Mouse (Mus musculus): Measurements from ENCODE around the gene Grasp. TPM values are rescaled to one million over a fixed set of nuclear protein-coding genes. Genes with fewer than 3 reads are reported as not detected.

Gene Grasp
- polyA plus RNA-seq, 1 experiment from 2014 or later: 0.44 TPM

- Histone ChIP-seq H3K9me3 (replicated peaks) (no peaks in the 10 kb centered on the region), H3K9ac (no peak overlapping the region), H3K4me3 (replicated peaks) (no peak overlapping the region), H3K36me3 (peaks cover 18% of the 10 kb centered on the region), H3K4me2 (no peak overlapping the region), H3K27me3 (no peaks in the 10 kb centered on the region), H3K27ac (no peak overlapping the region), H3K4me1 (replicated peaks) (no peaks in the 10 kb centered on the region)
- DNase-seq: no peak
- WGBS (ENCODE audit: insufficient replicate concordance): 81% methylated on average over 14 of the region's 14 CpGs
- ATAC-seq (ENCODE audit: low read depth): 0 out of 2 replicates have a peak, but pooled peaks have one; percentile 15
Measured at GRCm38 (mm10) chr15:101210998-101211613, 12.9 kb upstream of the Grasp start.

GRCm38 (mm10) chr15:101212435-101212834 lies 11.6 kb upstream of the Grasp start:
- no peak for ATAC-seq (ENCODE audit: low read depth)
- no peak overlapping the region for H3K27ac ChIP-seq
- H3K27me3 ChIP-seq: no peaks in the 10 kb centered on the region
- WGBS (ENCODE audit: insufficient replicate concordance): 72% methylated on average over 14 of the region's 14 CpGs
- no peak overlapping the region for H3K9ac ChIP-seq
- no peaks in the 10 kb centered on the region for H3K9me3 ChIP-seq (replicated peaks)
- no peaks in the 10 kb centered on the region for H3K4me1 ChIP-seq (replicated peaks)
- H3K36me3 ChIP-seq: peaks cover 18% of the 10 kb centered on the region
- H3K4me2 ChIP-seq: no peak overlapping the region
- H3K4me3 ChIP-seq (replicated peaks): no peak overlapping the region
- DNase-seq: no peak

GRCm38 (mm10) chr15:101215136-101215535 lies 8.9 kb upstream of the Grasp start:
- H3K9me3 ChIP-seq (replicated peaks): no peaks in the 10 kb centered on the region
- H3K36me3 ChIP-seq: peaks cover 14% of the 10 kb centered on the region
- no peak overlapping the region for H3K9ac ChIP-seq
- H3K27me3 ChIP-seq: no peaks in the 10 kb centered on the region
- H3K4me1 ChIP-seq (replicated peaks): no peaks in the 10 kb centered on the region
- DNase-seq (no peak), ATAC-seq (ENCODE audit: low read depth) (no peak)
- 55% methylated on average over 2 of the region's 2 CpGs for WGBS (ENCODE audit: insufficient replicate concordance)
- H3K27ac ChIP-seq: no peak overlapping the region
- H3K4me2 ChIP-seq: no peak overlapping the region
- H3K4me3 ChIP-seq (replicated peaks): no peak overlapping the region

GRCm38 (mm10) chr15:101216036-101216435 lies 8.0 kb upstream of the Grasp start:
- Histone ChIP-seq H3K4me1 (replicated peaks) (no peaks in the 10 kb centered on the region), H3K36me3 (peaks cover 7% of the 10 kb centered on the region), H3K27ac (no peak overlapping the region), H3K27me3 (no peaks in the 10 kb centered on the region), H3K9me3 (replicated peaks) (no peaks in the 10 kb centered on the region), H3K4me3 (replicated peaks) (no peak overlapping the region), H3K4me2 (no peak overlapping the region), H3K9ac (no peak overlapping the region)
- DNase-seq (no peak), ATAC-seq (ENCODE audit: low read depth) (no peak)
- WGBS (ENCODE audit: insufficient replicate concordance): 61% methylated on average over 4 of the region's 4 CpGs

GRCm38 (mm10) chr15:101220905-101221297 lies 3.1 kb upstream of the Grasp start:
- WGBS (ENCODE audit: insufficient replicate concordance): 33% methylated on average over 8 of the region's 8 CpGs
- peaks cover 22% of the 10 kb centered on the region for H3K4me1 ChIP-seq (replicated peaks)
- H3K27me3 ChIP-seq: peaks cover 48% of the 10 kb centered on the region
- H3K36me3 ChIP-seq: no peaks in the 10 kb centered on the region
- no peak overlapping the region for H3K27ac ChIP-seq
- no peak overlapping the region for H3K9ac ChIP-seq
- no peak overlapping the region for H3K4me3 ChIP-seq (replicated peaks)
- ATAC-seq (ENCODE audit: low read depth): no peak
- no peaks in the 10 kb centered on the region for H3K9me3 ChIP-seq (replicated peaks)
- no peak overlapping the region for H3K4me2 ChIP-seq
- no peak for DNase-seq

- Histone ChIP-seq H3K4me1 (replicated peaks) (peaks cover 22% of the 10 kb centered on the region), H3K27ac (no peak overlapping the region), H3K36me3 (no peaks in the 10 kb centered on the region), H3K27me3 (peaks cover 54% of the 10 kb centered on the region), H3K4me3 (replicated peaks) (peak overlapping the region; percentile 21), H3K9me3 (replicated peaks) (no peaks in the 10 kb centered on the region), H3K9ac (no peak overlapping the region), H3K4me2 (peak overlapping the region; percentile 45)
- ATAC-seq (ENCODE audit: low read depth) (peak; percentile 40; the same call in 1 of the 2 replicates), DNase-seq (peak; percentile 57)
- WGBS (ENCODE audit: insufficient replicate concordance): 8% methylated on average over 14 of the region's 14 CpGs
Measured at GRCm38 (mm10) chr15:101221298-101222104, 2.5 kb upstream of the Grasp start.

- Histone ChIP-seq H3K27me3 (peaks cover 64% of the 10 kb centered on the region), H3K4me3 (replicated peaks) (no peak overlapping the region), H3K4me1 (replicated peaks) (peaks cover 25% of the 10 kb centered on the region), H3K4me2 (no peak overlapping the region), H3K27ac (no peak overlapping the region), H3K9me3 (replicated peaks) (no peaks in the 10 kb centered on the region), H3K36me3 (no peaks in the 10 kb centered on the region), H3K9ac (no peak overlapping the region)
- no peak for DNase-seq
- ATAC-seq (ENCODE audit: low read depth): no peak
- 26% methylated on average over 13 of the region's 13 CpGs for WGBS (ENCODE audit: insufficient replicate concordance)
Measured at GRCm38 (mm10) chr15:101222897-101223482, 998 bp upstream of the Grasp start.

GRCm38 (mm10) chr15:101223596-101223995 lies 392 bp upstream of the Grasp start:
- Histone ChIP-seq H3K4me3 (replicated peaks) (peak overlapping the region; percentile 62), H3K4me1 (replicated peaks) (peaks cover 25% of the 10 kb centered on the region), H3K4me2 (peak overlapping the region; percentile 76), H3K27ac (no peak overlapping the region), H3K27me3 (peaks cover 64% of the 10 kb centered on the region), H3K9me3 (replicated peaks) (no peaks in the 10 kb centered on the region), H3K9ac (no peak overlapping the region), H3K36me3 (no peaks in the 10 kb centered on the region)
- ATAC-seq (ENCODE audit: low read depth) (no peak), DNase-seq (no peak)
- 5% methylated on average over 5 of the region's 5 CpGs for WGBS (ENCODE audit: insufficient replicate concordance)

- Histone ChIP-seq H3K4me1 (replicated peaks) (peaks cover 28% of the 10 kb centered on the region), H3K9me3 (replicated peaks) (no peaks in the 10 kb centered on the region), H3K27ac (no peak overlapping the region), H3K4me3 (replicated peaks) (peak overlapping the region; percentile 62), H3K36me3 (no peaks in the 10 kb centered on the region), H3K27me3 (peaks cover 64% of the 10 kb centered on the region), H3K4me2 (peak overlapping the region; percentile 76), H3K9ac (peak overlapping the region; percentile 59; the same call in 1 of the 2 replicates)
- WGBS (ENCODE audit: insufficient replicate concordance): 7% methylated on average over 14 of the region's 14 CpGs
- ATAC-seq (ENCODE audit: low read depth) (no peak), DNase-seq (no peak)
Measured at GRCm38 (mm10) chr15:101224977-101225376, 989 bp downstream of the Grasp start.

- ATAC-seq (ENCODE audit: low read depth): no peak
- Histone ChIP-seq H3K4me2 (no peak overlapping the region), H3K27me3 (peaks cover 45% of the 10 kb centered on the region)
Measured at GRCm38 (mm10) chr15:101227971-101228370, 4.0 kb downstream of the Grasp start.

GRCm38 (mm10) chr15:101228866-101229590 lies 5.0 kb downstream of the Grasp start:
- H3K27ac ChIP-seq: no peak overlapping the region
- no peak for DNase-seq
- no peak for ATAC-seq (ENCODE audit: low read depth)

More at GRCm38 (mm10) chr15:101227971-101228370, 4.0 kb downstream of the Grasp start:
- no peak for DNase-seq
- Histone ChIP-seq H3K9ac (no peak overlapping the region), H3K36me3 (peaks cover 6% of the 10 kb centered on the region; the same call in 1 of the 2 replicates), H3K9me3 (replicated peaks) (no peaks in the 10 kb centered on the region), H3K4me1 (replicated peaks) (peaks cover 21% of the 10 kb centered on the region), H3K27ac (peak overlapping the region; percentile 59; the same call in 1 of the 2 replicates), H3K4me3 (replicated peaks) (no peak overlapping the region)
- 30% methylated on average over 7 of the region's 7 CpGs for WGBS (ENCODE audit: insufficient replicate concordance)

More at GRCm38 (mm10) chr15:101228866-101229590, 5.0 kb downstream of the Grasp start:
- H3K9me3 ChIP-seq (replicated peaks): no peaks in the 10 kb centered on the region
- H3K9ac ChIP-seq: no peak overlapping the region
- 74% methylated on average over 21 of the region's 21 CpGs for WGBS (ENCODE audit: insufficient replicate concordance)
- H3K27me3 ChIP-seq: peaks cover 35% of the 10 kb centered on the region
- H3K4me1 ChIP-seq (replicated peaks): peaks cover 17% of the 10 kb centered on the region
- no peak overlapping the region for H3K4me3 ChIP-seq (replicated peaks)
- H3K36me3 ChIP-seq: peaks cover 6% of the 10 kb centered on the region; the same call in 1 of the 2 replicates
- H3K4me2 ChIP-seq: no peak overlapping the region

Data from liver, embryonic 13.5 days (tissue).